Mouse (Mus musculus): ENCODE results near the gene Erc2. TPM values are rescaled to one million over a fixed set of nuclear protein-coding genes. Genes with fewer than 3 reads are reported as not detected.

Erc2 gene
- polyA plus RNA-seq, 1 experiment from 2014 or later = 2.7 TPM

GRCm38 (mm10) chr14:27642981-27643380 lies 20.8 kb downstream of the Erc2 start:
- ATAC-seq (ENCODE audit: insufficient read depth, low FRiP score) = no peak
- Histone ChIP-seq H3K9ac (ENCODE audit: low read length) (no peak overlapping the region), H3K9me3 (replicated peaks; ENCODE audit: control insufficient read depth, low read length) (no peaks in the 10 kb centered on the region), H3K27me3 (ENCODE audit: control insufficient read depth, insufficient read depth, low read length) (no peaks in the 10 kb centered on the region), H3K4me1 (ENCODE audit: control insufficient read depth, insufficient read depth, low read length) (no peaks in the 10 kb centered on the region), H3K4me3 (replicated peaks; ENCODE audit: low read length) (no peak overlapping the region), H3K36me3 (ENCODE audit: control insufficient read depth, insufficient read depth, low read length) (no peaks in the 10 kb centered on the region), H3K27ac (ENCODE audit: low read length) (no peak overlapping the region), H3K4me2 (ENCODE audit: low read depth, low read length) (no peak overlapping the region)
- WGBS = 48% methylated on average over 2 of the region's 2 CpGs

GRCm38 (mm10) chr14:27654670-27655069 lies 32.4 kb downstream of the Erc2 start:
- H3K27ac ChIP-seq (ENCODE audit: low read length) = no peak overlapping the region
- H3K4me3 ChIP-seq (replicated peaks; ENCODE audit: low read length) = no peak overlapping the region
- H3K9me3 ChIP-seq (replicated peaks; ENCODE audit: control insufficient read depth, low read length) = no peaks in the 10 kb centered on the region
- no peak overlapping the region for H3K9ac ChIP-seq (ENCODE audit: low read length)
- 18% methylated on average over 11 of the region's 11 CpGs for WGBS
- no peak overlapping the region for H3K4me2 ChIP-seq (ENCODE audit: low read depth, low read length)
- no peaks in the 10 kb centered on the region for H3K36me3 ChIP-seq (ENCODE audit: control insufficient read depth, insufficient read depth, low read length)
- H3K27me3 ChIP-seq (ENCODE audit: control insufficient read depth, insufficient read depth, low read length) = no peaks in the 10 kb centered on the region
- H3K4me1 ChIP-seq (ENCODE audit: control insufficient read depth, insufficient read depth, low read length) = no peaks in the 10 kb centered on the region
- ATAC-seq (ENCODE audit: insufficient read depth, low FRiP score) = no peak

GRCm38 (mm10) chr14:27658616-27659015 lies 36.4 kb downstream of the Erc2 start:
- H3K4me1 ChIP-seq (ENCODE audit: control insufficient read depth, insufficient read depth, low read length) = no peaks in the 10 kb centered on the region
- H3K4me3 ChIP-seq (replicated peaks; ENCODE audit: low read length) = no peak overlapping the region
- no peaks in the 10 kb centered on the region for H3K9me3 ChIP-seq (replicated peaks; ENCODE audit: control insufficient read depth, low read length)
- H3K4me2 ChIP-seq (ENCODE audit: low read depth, low read length) = no peak overlapping the region
- no peak overlapping the region for H3K9ac ChIP-seq (ENCODE audit: low read length)
- no peaks in the 10 kb centered on the region for H3K36me3 ChIP-seq (ENCODE audit: control insufficient read depth, insufficient read depth, low read length)
- WGBS = 68% methylated on average over 3 of the region's 3 CpGs
- no peaks in the 10 kb centered on the region for H3K27me3 ChIP-seq (ENCODE audit: control insufficient read depth, insufficient read depth, low read length)
- ATAC-seq (ENCODE audit: insufficient read depth, low FRiP score) = no peak
- no peak overlapping the region for H3K27ac ChIP-seq (ENCODE audit: low read length)

GRCm38 (mm10) chr14:27661466-27661865 lies 39.2 kb downstream of the Erc2 start:
- H3K4me1 ChIP-seq (ENCODE audit: control insufficient read depth, insufficient read depth, low read length) = no peaks in the 10 kb centered on the region
- H3K4me3 ChIP-seq (replicated peaks; ENCODE audit: low read length) = no peak overlapping the region
- no peak overlapping the region for H3K4me2 ChIP-seq (ENCODE audit: low read depth, low read length)
- 38% methylated on average over 4 of the region's 4 CpGs for WGBS
- H3K9ac ChIP-seq (ENCODE audit: low read length) = no peak overlapping the region
- no peak for ATAC-seq (ENCODE audit: insufficient read depth, low FRiP score)
- no peaks in the 10 kb centered on the region for H3K27me3 ChIP-seq (ENCODE audit: control insufficient read depth, insufficient read depth, low read length)
- H3K27ac ChIP-seq (ENCODE audit: low read length) = no peak overlapping the region
- H3K9me3 ChIP-seq (replicated peaks; ENCODE audit: control insufficient read depth, low read length) = no peaks in the 10 kb centered on the region
- no peaks in the 10 kb centered on the region for H3K36me3 ChIP-seq (ENCODE audit: control insufficient read depth, insufficient read depth, low read length)

GRCm38 (mm10) chr14:27662251-27662650 lies 40.0 kb downstream of the Erc2 start:
- no peak overlapping the region for H3K27ac ChIP-seq (ENCODE audit: low read length)
- no peaks in the 10 kb centered on the region for H3K27me3 ChIP-seq (ENCODE audit: control insufficient read depth, insufficient read depth, low read length)
- H3K4me3 ChIP-seq (replicated peaks; ENCODE audit: low read length) = no peak overlapping the region
- H3K4me2 ChIP-seq (ENCODE audit: low read depth, low read length) = no peak overlapping the region
- no peaks in the 10 kb centered on the region for H3K36me3 ChIP-seq (ENCODE audit: control insufficient read depth, insufficient read depth, low read length)
- H3K9me3 ChIP-seq (replicated peaks; ENCODE audit: control insufficient read depth, low read length) = no peaks in the 10 kb centered on the region
- H3K9ac ChIP-seq (ENCODE audit: low read length) = no peak overlapping the region
- ATAC-seq (ENCODE audit: insufficient read depth, low FRiP score) = no peak
- no peaks in the 10 kb centered on the region for H3K4me1 ChIP-seq (ENCODE audit: control insufficient read depth, insufficient read depth, low read length)

- no peaks in the 10 kb centered on the region for H3K9me3 ChIP-seq (replicated peaks; ENCODE audit: control insufficient read depth, low read length)
- no peaks in the 10 kb centered on the region for H3K36me3 ChIP-seq (ENCODE audit: control insufficient read depth, insufficient read depth, low read length)
- no peak for ATAC-seq (ENCODE audit: insufficient read depth, low FRiP score)
- H3K27me3 ChIP-seq (ENCODE audit: control insufficient read depth, insufficient read depth, low read length) = no peaks in the 10 kb centered on the region
- no peak overlapping the region for H3K9ac ChIP-seq (ENCODE audit: low read length)
- H3K27ac ChIP-seq (ENCODE audit: low read length) = no peak overlapping the region
- no peaks in the 10 kb centered on the region for H3K4me1 ChIP-seq (ENCODE audit: control insufficient read depth, insufficient read depth, low read length)
- 81% methylated on average over 11 of the region's 11 CpGs for WGBS
- no peak overlapping the region for H3K4me2 ChIP-seq (ENCODE audit: low read depth, low read length)
- H3K4me3 ChIP-seq (replicated peaks; ENCODE audit: low read length) = no peak overlapping the region
Observed at GRCm38 (mm10) chr14:27667016-27667852, 45.0 kb downstream of the Erc2 start.

- H3K27me3 ChIP-seq (ENCODE audit: control insufficient read depth, insufficient read depth, low read length) = no peaks in the 10 kb centered on the region
- H3K9ac ChIP-seq (ENCODE audit: low read length) = no peak overlapping the region
- H3K4me3 ChIP-seq (replicated peaks; ENCODE audit: low read length) = no peak overlapping the region
- no peaks in the 10 kb centered on the region for H3K9me3 ChIP-seq (replicated peaks; ENCODE audit: control insufficient read depth, low read length)
- H3K4me2 ChIP-seq (ENCODE audit: low read depth, low read length) = no peak overlapping the region
- no peak overlapping the region for H3K27ac ChIP-seq (ENCODE audit: low read length)
- no peak for ATAC-seq (ENCODE audit: insufficient read depth, low FRiP score)
- 74% methylated on average over 6 of the region's 6 CpGs for WGBS
- no peaks in the 10 kb centered on the region for H3K36me3 ChIP-seq (ENCODE audit: control insufficient read depth, insufficient read depth, low read length)
- H3K4me1 ChIP-seq (ENCODE audit: control insufficient read depth, insufficient read depth, low read length) = no peaks in the 10 kb centered on the region
Observed at GRCm38 (mm10) chr14:27668151-27668550, 45.9 kb downstream of the Erc2 start.

- Histone ChIP-seq H3K4me2 (ENCODE audit: low read depth, low read length) (no peak overlapping the region), H3K27me3 (ENCODE audit: control insufficient read depth, insufficient read depth, low read length) (no peaks in the 10 kb centered on the region), H3K9ac (ENCODE audit: low read length) (no peak overlapping the region), H3K9me3 (replicated peaks; ENCODE audit: control insufficient read depth, low read length) (no peaks in the 10 kb centered on the region), H3K4me3 (replicated peaks; ENCODE audit: low read length) (no peak overlapping the region), H3K4me1 (ENCODE audit: control insufficient read depth, insufficient read depth, low read length) (no peaks in the 10 kb centered on the region), H3K36me3 (ENCODE audit: control insufficient read depth, insufficient read depth, low read length) (no peaks in the 10 kb centered on the region), H3K27ac (ENCODE audit: low read length) (no peak overlapping the region)
- ATAC-seq (ENCODE audit: insufficient read depth, low FRiP score) = no peak
- WGBS = 79% methylated on average over 3 of the region's 3 CpGs
Observed at GRCm38 (mm10) chr14:27669939-27670338, 47.7 kb downstream of the Erc2 start.

GRCm38 (mm10) chr14:27672761-27673160 lies 50.5 kb downstream of the Erc2 start:
- H3K9ac ChIP-seq (ENCODE audit: low read length) = no peak overlapping the region
- WGBS = 88% methylated on average over 7 of the region's 7 CpGs
- no peak overlapping the region for H3K4me3 ChIP-seq (replicated peaks; ENCODE audit: low read length)
- no peak for ATAC-seq (ENCODE audit: insufficient read depth, low FRiP score)
- no peaks in the 10 kb centered on the region for H3K36me3 ChIP-seq (ENCODE audit: control insufficient read depth, insufficient read depth, low read length)
- no peaks in the 10 kb centered on the region for H3K27me3 ChIP-seq (ENCODE audit: control insufficient read depth, insufficient read depth, low read length)
- H3K9me3 ChIP-seq (replicated peaks; ENCODE audit: control insufficient read depth, low read length) = no peaks in the 10 kb centered on the region
- H3K4me2 ChIP-seq (ENCODE audit: low read depth, low read length) = no peak overlapping the region
- H3K27ac ChIP-seq (ENCODE audit: low read length) = no peak overlapping the region
- H3K4me1 ChIP-seq (ENCODE audit: control insufficient read depth, insufficient read depth, low read length) = no peaks in the 10 kb centered on the region
